Mouse (Mus musculus) intestine, embryonic 15.5 days (tissue): ENCODE measurements around the gene Sik3. TPM values are rescaled to one million over a fixed set of nuclear protein-coding genes. Genes with fewer than 3 reads are reported as not detected.

ENCODE experiments used
- ATAC-seq: fragments of 200-750 bp; cut with Nextera tagmentation; 2 replicates; pipeline ENCODE4 v1.8.0; 2017; ENCODE audit warnings: moderate TSS enrichment, moderate library complexity
- H3K27ac ChIP-seq: fragments of 300-500 bp; sonication (generic); 2 replicates; pipeline ENCODE4 v1.5.1; 2015; ENCODE audit warnings: mild to moderate bottlenecking, inconsistent platforms
- H3K27me3 ChIP-seq: fragments of 300-500 bp; sonication (generic); replicated peaks from 2 replicates; pipeline ENCODE4 v1.6.1; 2015; ENCODE audit warnings: inconsistent platforms
- H3K36me3 ChIP-seq: fragments of 300-500 bp; sonication (generic); 2 replicates; pipeline ENCODE4 v1.6.1; 2015; ENCODE audit warnings: inconsistent platforms
- H3K4me1 ChIP-seq: fragments of 300-500 bp; sonication (generic); replicated peaks from 2 replicates; pipeline ENCODE4 v1.6.1; 2015; ENCODE audit warnings: inconsistent platforms
- H3K4me2 ChIP-seq: fragments of 300-500 bp; sonication (generic); replicated peaks from 2 replicates; pipeline ENCODE4 v1.6.1; 2015; ENCODE audit warnings: mild to moderate bottlenecking, inconsistent platforms
- H3K4me3 ChIP-seq: fragments of 300-500 bp; sonication (generic); replicated peaks from 2 replicates; pipeline ENCODE4 v1.5.1; 2015; ENCODE audit warnings: inconsistent platforms
- H3K9ac ChIP-seq: fragments of 300-500 bp; sonication (generic); 2 replicates; pipeline ENCODE4 v1.6.1; 2015; ENCODE audit warnings: inconsistent platforms
- H3K9me3 ChIP-seq: fragments of 300-500 bp; sonication (generic); 2 replicates; pipeline ENCODE4 v1.6.1; 2016; ENCODE audit warnings: inconsistent platforms
- WGBS: fragments of 180-500 bp; shearing (Covaris S2); methylation state at CpG from one replicate; pipeline ENCODE4 v1.1.7; 2015; 5-methylcytosine and 5-hydroxymethylcytosine counted together
- polyA plus RNA-seq: library from polyadenylated mRNA; unstranded; fragments of >200 nt; fragmentation: Nextera tagmentation; extraction: Ambion mirVana; gene quantifications from 2 replicates; pipeline ENCODE4 v1.2.1, GENCODE M21; 2015

The Sik3 gene
- polyA plus RNA-seq, 1 experiment from 2014 or later, result 13.2 TPM

- Histone ChIP-seq H3K9me3 (no peaks in the 10 kb centered on the region), H3K4me3 (no peak overlapping the region), H3K27ac (no peak overlapping the region), H3K4me1 (0 out of 2 replicates have a peak, but pooled peaks cover 3% of the 10 kb centered on the region), H3K36me3 (no peaks in the 10 kb centered on the region), H3K9ac (no peak overlapping the region), H3K4me2 (no peak overlapping the region), H3K27me3 (no peaks in the 10 kb centered on the region)
- 81% methylated on average over 10 of the region's 10 CpGs for WGBS
- ATAC-seq, result no peak
Observed at GRCm38 (mm10) chr9:46189381-46189780, 176.8 kb downstream of the Sik3 start.

GRCm38 (mm10) chr9:46191234-46191633 lies 178.6 kb downstream of the Sik3 start:
- peaks cover 6% of the 10 kb centered on the region; the same call in 1 of the 2 replicates for H3K36me3 ChIP-seq
- H3K27me3 ChIP-seq, result no peaks in the 10 kb centered on the region
- H3K27ac ChIP-seq, result no peak overlapping the region
- H3K9ac ChIP-seq, result no peak overlapping the region
- no peak overlapping the region for H3K4me2 ChIP-seq
- H3K9me3 ChIP-seq, result no peaks in the 10 kb centered on the region
- ATAC-seq, result no peak
- 64% methylated on average over 8 of the region's 8 CpGs for WGBS
- H3K4me3 ChIP-seq, result no peak overlapping the region
- 0 out of 2 replicates have a peak, but pooled peaks cover 3% of the 10 kb centered on the region for H3K4me1 ChIP-seq

- Histone ChIP-seq H3K36me3 (peaks cover 6% of the 10 kb centered on the region; the same call in 1 of the 2 replicates), H3K4me3 (no peak overlapping the region)
- WGBS, result 23% methylated on average over 1 of the region's 1 CpGs
Observed at GRCm38 (mm10) chr9:46191644-46192043, 179.0 kb downstream of the Sik3 start.

DNA sequence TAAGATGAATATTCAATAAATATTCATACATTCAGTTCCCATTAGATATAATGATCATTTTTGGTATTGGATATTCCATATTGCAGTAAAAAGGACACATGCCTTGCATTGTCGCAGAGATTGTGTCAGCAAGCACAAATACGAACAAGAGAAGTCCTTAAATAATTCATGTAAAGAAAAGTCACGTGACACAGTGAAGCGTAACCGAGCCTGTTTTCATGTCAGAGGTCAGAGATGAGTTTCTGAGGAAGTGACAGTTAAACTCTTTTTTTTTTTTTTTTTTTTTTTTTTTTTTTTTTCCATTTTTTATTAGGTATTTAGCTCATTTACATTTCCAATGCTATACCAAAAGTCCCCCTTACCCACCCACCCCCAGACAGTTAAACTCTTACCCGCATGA lies 180.0 kb downstream of the Sik3 start:
- H3K27me3 ChIP-seq, result no peaks in the 10 kb centered on the region
- H3K9ac ChIP-seq, result no peak overlapping the region
- H3K9me3 ChIP-seq, result no peaks in the 10 kb centered on the region
- H3K27ac ChIP-seq, result no peak overlapping the region
- H3K4me2 ChIP-seq, result no peak overlapping the region
- 90% methylated on average over 6 of the region's 6 CpGs for WGBS
- peaks cover 6% of the 10 kb centered on the region; the same call in 1 of the 2 replicates for H3K36me3 ChIP-seq
- ATAC-seq, result no peak
- 0 out of 2 replicates have a peak, but pooled peaks cover 3% of the 10 kb centered on the region for H3K4me1 ChIP-seq
- no peak overlapping the region for H3K4me3 ChIP-seq

More at GRCm38 (mm10) chr9:46191644-46192043, 179.0 kb downstream of the Sik3 start:
- ATAC-seq, result no peak
- Histone ChIP-seq H3K27me3 (no peaks in the 10 kb centered on the region), H3K27ac (no peak overlapping the region), H3K4me2 (no peak overlapping the region), H3K9ac (no peak overlapping the region), H3K9me3 (no peaks in the 10 kb centered on the region), H3K4me1 (0 out of 2 replicates have a peak, but pooled peaks cover 3% of the 10 kb centered on the region)

- no peak overlapping the region for H3K27ac ChIP-seq
- WGBS, result 79% methylated on average over 9 of the region's 9 CpGs
- H3K9ac ChIP-seq, result no peak overlapping the region
- no peaks in the 10 kb centered on the region for H3K9me3 ChIP-seq
- ATAC-seq, result no peak
- H3K4me1 ChIP-seq, result 0 out of 2 replicates have a peak, but pooled peaks cover 3% of the 10 kb centered on the region
- peaks cover 13% of the 10 kb centered on the region; the same call in 1 of the 2 replicates for H3K36me3 ChIP-seq
- no peak overlapping the region for H3K4me3 ChIP-seq
- H3K27me3 ChIP-seq, result no peaks in the 10 kb centered on the region
- H3K4me2 ChIP-seq, result no peak overlapping the region
Observed at GRCm38 (mm10) chr9:46194809-46195208, 182.2 kb downstream of the Sik3 start.

GRCm38 (mm10) chr9:46196699-46197169 lies 184.1 kb downstream of the Sik3 start:
- no peak for ATAC-seq
- Histone ChIP-seq H3K4me2 (no peak overlapping the region), H3K36me3 (peaks cover 16% of the 10 kb centered on the region; the same call in 1 of the 2 replicates), H3K27ac (no peak overlapping the region), H3K4me1 (no peaks in the 10 kb centered on the region), H3K4me3 (no peak overlapping the region), H3K27me3 (no peaks in the 10 kb centered on the region), H3K9ac (no peak overlapping the region), H3K9me3 (no peaks in the 10 kb centered on the region)
- WGBS, result 76% methylated on average over 12 of the region's 12 CpGs

DNA sequence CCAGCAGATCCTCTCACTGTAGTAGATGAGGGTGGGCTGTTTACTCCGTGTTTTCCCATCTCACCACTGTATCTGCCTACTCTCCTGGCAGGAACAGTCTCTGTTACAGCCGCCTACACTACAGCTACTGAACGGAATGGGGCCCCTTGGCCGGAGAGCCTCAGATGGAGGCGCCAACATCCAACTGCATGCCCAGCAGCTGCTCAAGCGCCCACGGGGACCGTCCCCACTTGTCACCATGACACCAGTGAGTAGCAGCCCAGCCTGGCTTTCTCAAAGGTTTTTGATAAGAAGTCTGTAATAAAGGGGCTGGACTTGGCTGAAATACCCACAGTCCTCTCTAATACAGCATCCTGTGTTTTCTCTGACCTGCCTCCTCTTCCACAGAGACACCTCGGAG lies 185.8 kb downstream of the Sik3 start:
- WGBS, result 85% methylated on average over 9 of the region's 9 CpGs
- no peak overlapping the region for H3K4me3 ChIP-seq
- H3K36me3 ChIP-seq, result peaks cover 23% of the 10 kb centered on the region; the same call in 1 of the 2 replicates
- no peak for ATAC-seq
- H3K4me1 ChIP-seq, result no peaks in the 10 kb centered on the region
- no peaks in the 10 kb centered on the region for H3K27me3 ChIP-seq
- H3K9ac ChIP-seq, result no peak overlapping the region
- H3K27ac ChIP-seq, result no peak overlapping the region
- H3K4me2 ChIP-seq, result no peak overlapping the region
- no peaks in the 10 kb centered on the region for H3K9me3 ChIP-seq

GRCm38 (mm10) chr9:46198936-46199335 lies 186.3 kb downstream of the Sik3 start:
- H3K27me3 ChIP-seq, result no peaks in the 10 kb centered on the region
- H3K4me2 ChIP-seq, result no peak overlapping the region
- H3K36me3 ChIP-seq, result peaks cover 23% of the 10 kb centered on the region; the same call in 1 of the 2 replicates
- no peak overlapping the region for H3K27ac ChIP-seq
- no peak for ATAC-seq
- H3K9me3 ChIP-seq, result no peaks in the 10 kb centered on the region
- WGBS, result 87% methylated on average over 7 of the region's 7 CpGs
- H3K4me3 ChIP-seq, result no peak overlapping the region
- H3K4me1 ChIP-seq, result no peaks in the 10 kb centered on the region
- no peak overlapping the region for H3K9ac ChIP-seq

- no peaks in the 10 kb centered on the region for H3K9me3 ChIP-seq
- H3K9ac ChIP-seq, result no peak overlapping the region
- H3K27ac ChIP-seq, result no peak overlapping the region
- H3K4me1 ChIP-seq, result no peaks in the 10 kb centered on the region
- H3K4me2 ChIP-seq, result no peak overlapping the region
- 76% methylated on average over 2 of the region's 2 CpGs for WGBS
- no peaks in the 10 kb centered on the region for H3K27me3 ChIP-seq
- peaks cover 26% of the 10 kb centered on the region for H3K36me3 ChIP-seq
- H3K4me3 ChIP-seq, result no peak overlapping the region
- ATAC-seq, result no peak
Observed at GRCm38 (mm10) chr9:46199609-46200008, 187.0 kb downstream of the Sik3 start.

DNA sequence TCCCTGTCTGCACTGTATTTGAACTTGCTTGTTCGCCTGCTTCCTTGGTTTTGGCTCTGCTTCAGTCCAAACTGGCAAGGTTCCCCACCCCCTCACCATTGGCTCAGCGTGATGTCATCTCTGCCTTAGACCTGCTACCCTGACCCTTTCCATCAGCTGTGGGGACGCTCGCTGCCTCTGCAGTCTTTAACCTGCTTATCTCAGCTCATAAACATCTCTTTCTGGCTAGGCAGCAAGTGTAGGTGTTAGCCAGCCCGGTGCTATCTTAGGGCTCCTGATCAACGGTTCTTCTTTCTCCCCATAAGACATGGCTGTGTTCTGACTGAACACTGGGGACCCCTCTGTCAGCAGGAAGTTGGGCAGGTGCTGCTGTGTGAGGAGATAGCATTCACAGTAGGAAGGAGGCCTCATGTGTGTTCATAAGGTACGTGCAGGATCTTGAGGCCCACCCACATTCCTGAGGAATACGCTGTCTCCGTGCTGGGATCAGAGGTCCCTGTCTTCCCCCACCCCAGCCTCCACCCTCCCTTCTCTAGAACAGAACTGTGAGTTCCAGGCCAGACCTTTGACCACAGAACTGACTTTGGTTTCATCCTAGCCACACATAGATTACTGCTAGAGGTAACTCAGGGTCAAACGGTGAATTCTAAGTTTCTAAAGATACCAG lies 194.3 kb downstream of the Sik3 start:
- WGBS, result 36% methylated on average over 10 of the region's 10 CpGs
- peak overlapping the region; percentile 82 for H3K27ac ChIP-seq

DNA sequence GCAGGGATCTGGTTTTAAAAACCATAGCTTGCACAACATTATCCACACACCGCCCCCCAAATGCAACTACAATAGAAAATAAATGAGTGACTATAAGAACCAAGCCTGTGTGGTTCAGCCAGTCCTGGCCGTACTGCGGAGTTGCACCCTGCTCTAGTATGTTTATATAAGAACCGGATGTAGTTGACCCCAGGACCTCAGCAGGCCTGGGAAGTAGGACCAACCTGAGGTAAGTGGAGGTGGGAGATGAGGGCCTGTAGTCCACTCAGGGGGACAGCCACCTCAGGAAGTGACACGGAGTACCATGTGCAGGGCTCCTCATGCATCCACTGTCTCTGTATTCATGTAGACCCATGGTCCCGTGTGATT lies 194.9 kb downstream of the Sik3 start:
- Histone ChIP-seq H3K36me3 (peaks cover 26% of the 10 kb centered on the region), H3K9ac (no peak overlapping the region), H3K27ac (peak overlapping the region; percentile 82), H3K4me2 (no peak overlapping the region), H3K9me3 (no peaks in the 10 kb centered on the region), H3K27me3 (no peaks in the 10 kb centered on the region), H3K4me3 (no peak overlapping the region), H3K4me1 (peaks cover 25% of the 10 kb centered on the region)
- ATAC-seq, result peak; percentile 52
- 42% methylated on average over 6 of the region's 6 CpGs for WGBS

More for the DNA sequence above, 194.3 kb downstream of the Sik3 start:
- Histone ChIP-seq H3K27me3 (no peaks in the 10 kb centered on the region), H3K4me2 (0 out of 2 replicates have a peak overlapping the region, but pooled peaks have one; percentile 4), H3K9me3 (no peaks in the 10 kb centered on the region), H3K4me3 (no peak overlapping the region), H3K4me1 (peaks cover 25% of the 10 kb centered on the region), H3K36me3 (peaks cover 29% of the 10 kb centered on the region), H3K9ac (no peak overlapping the region)
- peak; percentile 96 for ATAC-seq

DNA sequence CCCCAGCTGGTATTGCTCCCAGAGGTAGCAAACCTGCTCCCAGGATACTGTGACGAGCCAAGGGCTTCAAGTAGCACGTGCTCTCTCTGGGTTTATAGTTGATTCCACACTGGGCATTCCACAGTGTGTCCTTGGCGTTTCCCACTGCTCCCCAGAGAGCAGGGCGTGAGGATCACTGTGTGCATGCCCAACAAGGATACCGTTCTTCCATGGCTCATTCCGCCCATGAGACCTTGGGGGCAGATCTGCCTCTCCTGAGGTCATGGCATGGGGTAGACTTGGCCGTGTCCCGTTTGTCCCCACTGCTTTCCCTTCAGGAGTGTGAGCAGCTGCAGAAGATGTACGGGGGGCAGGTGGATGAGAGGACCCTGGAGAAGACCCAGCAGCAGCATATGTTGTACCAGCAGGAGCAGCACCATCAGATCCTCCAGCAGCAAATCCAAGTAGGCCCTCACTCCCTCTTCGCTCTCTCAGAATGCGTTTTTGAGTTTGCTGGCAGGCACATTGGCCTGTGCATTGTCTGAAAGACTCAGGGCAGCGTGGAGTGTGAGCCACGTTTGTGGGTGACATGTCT lies 195.9 kb downstream of the Sik3 start:
- Histone ChIP-seq H3K4me2 (no peak overlapping the region), H3K9me3 (no peaks in the 10 kb centered on the region), H3K4me1 (peaks cover 25% of the 10 kb centered on the region), H3K36me3 (peaks cover 26% of the 10 kb centered on the region), H3K27ac (no peak overlapping the region), H3K9ac (no peak overlapping the region), H3K27me3 (no peaks in the 10 kb centered on the region), H3K4me3 (no peak overlapping the region)
- ATAC-seq, result no peak
- 86% methylated on average over 13 of the region's 13 CpGs for WGBS
